Mouse (Mus musculus) midbrain, embryonic 11.5 days (tissue): ENCODE results near the gene Bdkrb1. TPM values are rescaled to one million over a fixed set of nuclear protein-coding genes. Genes with fewer than 3 reads are reported as not detected.

ENCODE experiments used
- ATAC-seq: fragments of 200-750 bp; cut with Nextera tagmentation; 2 replicates; pipeline ENCODE4 v1.8.0; 2017; ENCODE audit warnings: moderate TSS enrichment, moderate library complexity; ENCODE audit not compliant: low FRiP score
- DNase-seq: peaks from one replicate; pipeline ENCODE4 v3.0.0; 2015; ENCODE audit warnings: low spot score; ENCODE audit errors: missing footprints
- H3K27ac ChIP-seq: fragments of 300-500 bp; sonication (generic); 2 replicates; pipeline ENCODE4 v1.5.1; 2014; ENCODE audit warnings: low read depth, low read length
- H3K27me3 ChIP-seq: fragments of 300-500 bp; sonication (generic); 2 replicates; pipeline ENCODE4 v1.6.1; 2014; ENCODE audit warnings: mild to moderate bottlenecking, low read length, moderate library complexity, mixed read lengths; ENCODE audit not compliant: control insufficient read depth, insufficient read depth
- H3K36me3 ChIP-seq: fragments of 300-500 bp; sonication (generic); 2 replicates; pipeline ENCODE4 v1.6.1; 2014; ENCODE audit warnings: mild to moderate bottlenecking, low read length, moderate library complexity, mixed read lengths; ENCODE audit not compliant: control insufficient read depth, insufficient read depth
- H3K4me1 ChIP-seq: fragments of 300-500 bp; sonication (generic); 2 replicates; pipeline ENCODE4 v1.6.1; 2014; ENCODE audit warnings: low read length; ENCODE audit not compliant: control insufficient read depth, insufficient read depth
- H3K4me2 ChIP-seq: fragments of 300-500 bp; sonication (generic); 2 replicates; pipeline ENCODE4 v1.6.1; 2014; ENCODE audit warnings: mild to moderate bottlenecking, moderate library complexity
- H3K4me3 ChIP-seq: fragments of 300-500 bp; sonication (generic); 2 replicates; pipeline ENCODE4 v1.5.1; 2014; ENCODE audit warnings: low read depth, low read length
- H3K9ac ChIP-seq: fragments of 300-500 bp; sonication (generic); 2 replicates; pipeline ENCODE4 v1.6.1; 2014; ENCODE audit warnings: low read length
- H3K9me3 ChIP-seq: fragments of 300-500 bp; sonication (generic); 2 replicates; pipeline ENCODE4 v1.6.1; 2016; ENCODE audit warnings: low read length; ENCODE audit not compliant: control insufficient read depth
- WGBS: fragments of 180-500 bp; shearing (Covaris S2); extraction: QIAGEN DNeasy Blood & Tissue Kit; methylation state at CpG from one replicate; pipeline ENCODE4 v1.1.7; 2014; 5-methylcytosine and 5-hydroxymethylcytosine counted together
- polyA plus RNA-seq: library from polyadenylated mRNA; unstranded; fragments of >200 nt; fragmentation: Nextera tagmentation; extraction: Ambion mirVana; gene quantifications from 2 replicates; pipeline ENCODE4 v1.2.1, GENCODE M21; 2014

Gene Bdkrb1
- 0.12 TPM in 1 of 2 replicates, not detected in the other for polyA plus RNA-seq

- DNase-seq (peak; percentile 79), ATAC-seq (no peak)
- H3K27ac ChIP-seq: no peak within 1 kb of the TSS
- peaks cover 14% of the 10 kb centered on the region for H3K4me1 ChIP-seq
- H3K9me3 ChIP-seq: no peaks in the 10 kb centered on the region
- H3K36me3 ChIP-seq: no peaks in the 10 kb centered on the region
- H3K27me3 ChIP-seq: peaks cover 16% of the 10 kb centered on the region
- WGBS: 87% methylated on average over 11 of the region's 11 CpGs
- H3K9ac ChIP-seq: no peak within 1 kb of the TSS
- no peak within 1 kb of the TSS for H3K4me3 ChIP-seq
- H3K4me2 ChIP-seq: no peak within 1 kb of the TSS
These were observed at the start of gene Bdkrb1 for GRCm38 (mm10) chr12:105602581-105603210. Gene Bdkrb1, plus strand, starts transcription at chr12:105603085.

GRCm38 (mm10) chr12:105554151-105554772, 48.6 kb upstream of the Bdkrb1 start:
- Histone ChIP-seq H3K4me3 (no peak overlapping the region), H3K9ac (no peak overlapping the region), H3K4me1 (no peaks in the 10 kb centered on the region), H3K27ac (no peak overlapping the region), H3K9me3 (no peaks in the 10 kb centered on the region), H3K27me3 (no peaks in the 10 kb centered on the region), H3K4me2 (no peak overlapping the region), H3K36me3 (no peaks in the 10 kb centered on the region)
- WGBS: 76% methylated on average over 8 of the region's 8 CpGs
- no peak for DNase-seq
- no peak for ATAC-seq

- Histone ChIP-seq H3K27ac (no peak overlapping the region), H3K36me3 (no peaks in the 10 kb centered on the region), H3K4me3 (no peak overlapping the region), H3K4me2 (no peak overlapping the region), H3K27me3 (no peaks in the 10 kb centered on the region), H3K4me1 (no peaks in the 10 kb centered on the region), H3K9ac (no peak overlapping the region), H3K9me3 (no peaks in the 10 kb centered on the region)
- ATAC-seq (no peak), DNase-seq (no peak)
- WGBS: 72% methylated on average over 5 of the region's 5 CpGs
These were observed 47.7 kb upstream of the Bdkrb1 start for GRCm38 (mm10) chr12:105555172-105555571.

DNA sequence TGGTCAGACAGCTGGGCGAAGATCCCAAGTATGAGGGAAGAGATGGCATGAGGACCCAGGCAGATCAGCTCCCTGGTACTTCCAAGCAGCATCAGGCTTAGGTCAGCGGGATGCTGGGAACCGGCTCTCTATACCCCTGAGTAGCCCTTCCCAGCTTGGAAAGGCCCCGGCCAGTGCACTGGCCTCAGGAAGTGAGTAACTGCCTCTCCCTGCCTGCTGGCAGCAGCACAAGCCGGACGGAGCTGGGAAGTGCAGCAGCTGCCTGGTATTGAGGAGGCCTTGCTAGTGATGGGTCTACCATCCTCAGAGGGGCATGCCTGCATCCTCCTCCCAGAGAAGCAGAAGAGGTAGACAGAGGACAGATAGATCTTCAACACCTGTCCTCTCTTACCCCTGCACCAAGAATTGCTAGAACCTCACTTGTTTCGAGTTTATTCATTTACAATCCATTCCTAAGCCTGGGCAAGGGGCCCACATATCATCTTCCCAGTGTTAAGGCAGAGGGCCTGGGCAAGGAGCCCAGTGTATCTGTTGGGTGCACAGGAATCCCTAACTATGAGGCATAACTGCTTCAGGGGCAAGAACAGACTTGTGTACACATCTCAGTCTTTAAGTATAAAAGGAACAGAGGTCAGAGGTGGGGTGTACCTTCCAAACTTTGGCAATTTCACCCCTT, 45.5 kb upstream of the Bdkrb1 start:
- Histone ChIP-seq H3K4me2 (no peak overlapping the region), H3K27ac (no peak overlapping the region)

GRCm38 (mm10) chr12:105561007-105561534, 41.8 kb upstream of the Bdkrb1 start:
- WGBS: 64% methylated on average over 8 of the region's 8 CpGs
- peaks cover 23% of the 10 kb centered on the region for H3K27me3 ChIP-seq
- DNase-seq: no peak

More for the DNA sequence above, 45.5 kb upstream of the Bdkrb1 start:
- H3K4me3 ChIP-seq: no peak overlapping the region
- H3K9ac ChIP-seq: no peak overlapping the region
- H3K9me3 ChIP-seq: no peaks in the 10 kb centered on the region
- DNase-seq: peak; percentile 21
- H3K36me3 ChIP-seq: no peaks in the 10 kb centered on the region
- WGBS: 77% methylated on average over 7 of the region's 7 CpGs
- no peaks in the 10 kb centered on the region for H3K4me1 ChIP-seq
- no peak for ATAC-seq
- peaks cover 6% of the 10 kb centered on the region for H3K27me3 ChIP-seq

GRCm38 (mm10) chr12:105562056-105562820, 40.6 kb upstream of the Bdkrb1 start:
- Histone ChIP-seq H3K36me3 (no peaks in the 10 kb centered on the region), H3K9ac (no peak overlapping the region), H3K27ac (no peak overlapping the region), H3K4me3 (0 out of 2 replicates have a peak overlapping the region, but pooled peaks have one; percentile 32), H3K27me3 (peaks cover 23% of the 10 kb centered on the region), H3K9me3 (no peaks in the 10 kb centered on the region), H3K4me2 (peak overlapping the region; percentile 64; the same call in 1 of the 2 replicates), H3K4me1 (peaks cover 11% of the 10 kb centered on the region)
- DNase-seq (peak; percentile 88), ATAC-seq (no peak)
- 34% methylated on average over 8 of the region's 8 CpGs for WGBS

More at GRCm38 (mm10) chr12:105561007-105561534, 41.8 kb upstream of the Bdkrb1 start:
- no peak overlapping the region for H3K4me2 ChIP-seq
- ATAC-seq: no peak
- no peak overlapping the region for H3K4me3 ChIP-seq
- no peaks in the 10 kb centered on the region for H3K36me3 ChIP-seq
- H3K9me3 ChIP-seq: no peaks in the 10 kb centered on the region
- no peak overlapping the region for H3K27ac ChIP-seq
- no peak overlapping the region for H3K9ac ChIP-seq
- H3K4me1 ChIP-seq: peaks cover 11% of the 10 kb centered on the region

DNA sequence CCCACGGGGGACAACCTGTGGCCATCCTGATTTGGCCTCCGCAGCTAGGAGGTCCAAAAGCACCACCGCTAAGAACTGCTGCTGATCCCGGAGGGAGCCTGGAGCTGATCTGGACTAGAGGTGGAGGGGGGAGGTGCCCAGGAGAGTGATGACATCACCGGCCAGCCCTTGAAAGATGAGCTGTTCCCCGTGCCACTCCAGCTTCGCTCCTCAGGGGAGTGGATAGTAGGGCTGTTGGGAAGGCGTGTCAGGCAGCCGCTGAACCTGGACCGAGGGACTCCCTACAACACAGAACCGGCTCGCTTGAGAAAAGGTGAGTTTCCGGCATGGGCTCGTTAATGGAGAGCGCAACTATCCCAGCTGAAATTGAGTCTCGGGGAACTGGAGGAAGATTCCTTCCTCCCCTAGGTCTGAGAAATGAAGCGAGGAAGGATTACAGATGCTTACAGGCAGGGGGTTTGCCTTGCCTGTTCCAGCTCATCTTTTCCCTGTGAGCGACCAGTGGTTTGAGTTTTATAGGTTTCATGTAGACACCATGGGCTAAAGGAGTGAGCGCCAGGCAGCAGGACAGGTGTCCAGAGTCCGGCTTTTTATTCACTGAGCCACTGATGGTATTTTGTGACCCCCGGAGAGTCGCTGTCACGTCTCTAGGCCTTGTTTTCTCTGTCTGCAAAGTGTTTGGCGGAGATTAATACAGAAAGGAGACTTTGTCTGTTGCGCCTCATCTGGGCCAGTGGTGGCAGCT, 39.8 kb upstream of the Bdkrb1 start, which contains the start of gene Bdkrb2:
Bdkrb2 (plus strand) TSS at position 291 of the 745 bp plus-strand sequence.
- Histone ChIP-seq H3K27ac (no peak within 1 kb of the TSS), H3K9me3 (no peaks in the 10 kb centered on the region), H3K9ac (peak within 1 kb of the TSS; percentile 31), H3K4me3 (peak within 1 kb of the TSS; percentile 32), H3K27me3 (peaks cover 23% of the 10 kb centered on the region), H3K36me3 (no peaks in the 10 kb centered on the region), H3K4me2 (peak within 1 kb of the TSS; percentile 64), H3K4me1 (peaks cover 11% of the 10 kb centered on the region)
- 2% methylated on average over 25 of the region's 25 CpGs for WGBS
- DNase-seq (peak; percentile 93), ATAC-seq (peak; percentile 80)

- H3K27me3 ChIP-seq: peaks cover 23% of the 10 kb centered on the region
These were observed 39.1 kb upstream of the Bdkrb1 start for GRCm38 (mm10) chr12:105563726-105564275.

More at GRCm38 (mm10) chr12:105563726-105564275, 39.1 kb upstream of the Bdkrb1 start:
- Histone ChIP-seq H3K36me3 (no peaks in the 10 kb centered on the region), H3K4me2 (peak overlapping the region; percentile 64), H3K27ac (no peak overlapping the region), H3K4me3 (peak overlapping the region; percentile 32; the same call in 1 of the 2 replicates), H3K4me1 (peaks cover 11% of the 10 kb centered on the region), H3K9me3 (no peaks in the 10 kb centered on the region), H3K9ac (peak overlapping the region; percentile 31; the same call in 1 of the 2 replicates)
- 9% methylated on average over 25 of the region's 25 CpGs for WGBS
- no peak for ATAC-seq
- DNase-seq: peak; percentile 72
